Mouse (Mus musculus): ENCODE data around the gene Zfp14. TPM values are rescaled to one million over a fixed set of nuclear protein-coding genes. Genes with fewer than 3 reads are reported as not detected.

Gene Zfp14
- 10.9 and 13.6 TPM in 2 replicates for polyA plus RNA-seq (2014; fragmentation: Nextera tagmentation; extraction: Ambion mirVana)

- ATAC-seq (ENCODE audit: low FRiP score) (peak; percentile 99), DNase-seq (ENCODE audit: low spot score) (peak; percentile 96)
- H3K4me3 ChIP-seq (replicated peaks; ENCODE audit: low read length), result peak within 1 kb of the TSS; percentile 51
- H3K9ac ChIP-seq, result peak within 1 kb of the TSS; percentile 74
- H3K4me1 ChIP-seq (replicated peaks; ENCODE audit: control insufficient read depth, insufficient read depth, low read length), result peaks cover 10% of the 10 kb centered on the region; the same call in 1 of the 2 replicates
- peaks cover 17% of the 10 kb centered on the region for H3K36me3 ChIP-seq (replicated peaks; ENCODE audit: control insufficient read depth, insufficient read depth)
- peak within 1 kb of the TSS; percentile 57 for H3K4me2 ChIP-seq (replicated peaks)
- H3K27ac ChIP-seq, result peak within 1 kb of the TSS; percentile 83
- no peaks in the 10 kb centered on the region for H3K9me3 ChIP-seq (ENCODE audit: control insufficient read depth, low read length)
- WGBS, result under 1% methylated on average over 39 of the region's 40 CpGs
- no peaks in the 10 kb centered on the region for H3K27me3 ChIP-seq (ENCODE audit: control insufficient read depth, insufficient read depth, low read length)
Observed at GRCm38 (mm10) chr7:30050882-30051548, at the start of gene Zfp14. Gene Zfp14 (minus strand): TSS chr7:30051380.

GRCm38 (mm10) chr7:30099297-30099696 is 48.1 kb upstream of the Zfp14 start:
- no peak for DNase-seq (ENCODE audit: low spot score)
- H3K9me3 ChIP-seq (ENCODE audit: control insufficient read depth, low read length), result peaks cover 19% of the 10 kb centered on the region
- H3K4me2 ChIP-seq (replicated peaks), result no peak overlapping the region
- H3K9ac ChIP-seq, result no peak overlapping the region
- 95% methylated on average over 13 of the region's 13 CpGs for WGBS
- H3K27ac ChIP-seq, result no peak overlapping the region
- H3K4me3 ChIP-seq (replicated peaks; ENCODE audit: low read length), result no peak overlapping the region
- H3K27me3 ChIP-seq (ENCODE audit: control insufficient read depth, insufficient read depth, low read length), result no peaks in the 10 kb centered on the region
- peaks cover 19% of the 10 kb centered on the region for H3K4me1 ChIP-seq (replicated peaks; ENCODE audit: control insufficient read depth, insufficient read depth, low read length)
- peaks cover 44% of the 10 kb centered on the region for H3K36me3 ChIP-seq (replicated peaks; ENCODE audit: control insufficient read depth, insufficient read depth)
- ATAC-seq (ENCODE audit: low FRiP score), result no peak

GRCm38 (mm10) chr7:30095551-30096125 is 44.5 kb upstream of the Zfp14 start:
- Histone ChIP-seq H3K4me1 (replicated peaks; ENCODE audit: control insufficient read depth, insufficient read depth, low read length) (peaks cover 23% of the 10 kb centered on the region), H3K9me3 (ENCODE audit: control insufficient read depth, low read length) (no peaks in the 10 kb centered on the region), H3K4me3 (replicated peaks; ENCODE audit: low read length) (peak overlapping the region; percentile 63), H3K4me2 (replicated peaks) (peak overlapping the region; percentile 88), H3K27ac (peak overlapping the region; percentile 98), H3K36me3 (replicated peaks; ENCODE audit: control insufficient read depth, insufficient read depth) (peaks cover 14% of the 10 kb centered on the region), H3K9ac (peak overlapping the region; percentile 82), H3K27me3 (ENCODE audit: control insufficient read depth, insufficient read depth, low read length) (no peaks in the 10 kb centered on the region)
- 4% methylated on average over 5 of the region's 5 CpGs for WGBS
- DNase-seq (ENCODE audit: low spot score) (peak; percentile 31), ATAC-seq (ENCODE audit: low FRiP score) (no peak)

GRCm38 (mm10) chr7:30094646-30095429 is 43.7 kb upstream of the Zfp14 start, which contains the start of gene Zfp260:
Gene Zfp260 (plus strand): TSS chr7:30094777.
- no peaks in the 10 kb centered on the region for H3K9me3 ChIP-seq (ENCODE audit: control insufficient read depth, low read length)
- peak within 1 kb of the TSS; percentile 63 for H3K4me3 ChIP-seq (replicated peaks; ENCODE audit: low read length)
- DNase-seq (ENCODE audit: low spot score) (peak; percentile 94), ATAC-seq (ENCODE audit: low FRiP score) (peak; percentile 81)
- peak within 1 kb of the TSS; percentile 88 for H3K4me2 ChIP-seq (replicated peaks)
- no peaks in the 10 kb centered on the region for H3K27me3 ChIP-seq (ENCODE audit: control insufficient read depth, insufficient read depth, low read length)
- under 1% methylated on average over 26 of the region's 26 CpGs for WGBS
- peak within 1 kb of the TSS; percentile 98 for H3K27ac ChIP-seq
- peaks cover 23% of the 10 kb centered on the region for H3K4me1 ChIP-seq (replicated peaks; ENCODE audit: control insufficient read depth, insufficient read depth, low read length)
- peaks cover 6% of the 10 kb centered on the region for H3K36me3 ChIP-seq (replicated peaks; ENCODE audit: control insufficient read depth, insufficient read depth)
- peak within 1 kb of the TSS; percentile 82 for H3K9ac ChIP-seq

- Histone ChIP-seq H3K36me3 (replicated peaks; ENCODE audit: control insufficient read depth, insufficient read depth) (no peaks in the 10 kb centered on the region), H3K4me3 (replicated peaks; ENCODE audit: low read length) (peak overlapping the region; percentile 63), H3K4me1 (replicated peaks; ENCODE audit: control insufficient read depth, insufficient read depth, low read length) (peaks cover 29% of the 10 kb centered on the region), H3K9ac (0 out of 2 replicates have a peak overlapping the region, but pooled peaks have one; percentile 26), H3K27ac (0 out of 2 replicates have a peak overlapping the region, but pooled peaks have one; percentile 98), H3K4me2 (replicated peaks) (peak overlapping the region; percentile 88), H3K9me3 (ENCODE audit: control insufficient read depth, low read length) (no peaks in the 10 kb centered on the region), H3K27me3 (ENCODE audit: control insufficient read depth, insufficient read depth, low read length) (no peaks in the 10 kb centered on the region)
- 75% methylated on average over 6 of the region's 6 CpGs for WGBS
- ATAC-seq (ENCODE audit: low FRiP score) (no peak), DNase-seq (ENCODE audit: low spot score) (no peak)
Observed at GRCm38 (mm10) chr7:30093918-30094415, 42.8 kb upstream of the Zfp14 start.

GRCm38 (mm10) chr7:30092666-30093065 is 41.5 kb upstream of the Zfp14 start:
- H3K27ac ChIP-seq, result no peak overlapping the region
- H3K9ac ChIP-seq, result no peak overlapping the region
- DNase-seq (ENCODE audit: low spot score) (no peak), ATAC-seq (ENCODE audit: low FRiP score) (no peak)
- peaks cover 38% of the 10 kb centered on the region for H3K4me1 ChIP-seq (replicated peaks; ENCODE audit: control insufficient read depth, insufficient read depth, low read length)
- no peak overlapping the region for H3K4me2 ChIP-seq (replicated peaks)
- no peaks in the 10 kb centered on the region for H3K36me3 ChIP-seq (replicated peaks; ENCODE audit: control insufficient read depth, insufficient read depth)
- WGBS, result 79% methylated on average over 9 of the region's 9 CpGs
- no peaks in the 10 kb centered on the region for H3K9me3 ChIP-seq (ENCODE audit: control insufficient read depth, low read length)
- no peak overlapping the region for H3K4me3 ChIP-seq (replicated peaks; ENCODE audit: low read length)
- no peaks in the 10 kb centered on the region for H3K27me3 ChIP-seq (ENCODE audit: control insufficient read depth, insufficient read depth, low read length)

- DNase-seq (ENCODE audit: low spot score) (peak; percentile 65), ATAC-seq (ENCODE audit: low FRiP score) (no peak)
- WGBS, result 7% methylated on average over 9 of the region's 9 CpGs
Observed at GRCm38 (mm10) chr7:30090970-30091585, 39.9 kb upstream of the Zfp14 start.

GRCm38 (mm10) chr7:30090092-30090969 is 39.2 kb upstream of the Zfp14 start, which contains the start of the genes Gm26920 and Zfp566:
Gene Gm26920 (minus strand): TSS chr7:30090410.
Gene Zfp566 (minus strand): TSS chr7:30090527.
- no peaks in the 10 kb centered on the region for H3K9me3 ChIP-seq (ENCODE audit: control insufficient read depth, low read length)
- ATAC-seq (ENCODE audit: low FRiP score), result peak; percentile 93
- peak; percentile 99 for DNase-seq (ENCODE audit: low spot score)
- peaks cover 16% of the 10 kb centered on the region for H3K36me3 ChIP-seq (replicated peaks; ENCODE audit: control insufficient read depth, insufficient read depth)
- no peaks in the 10 kb centered on the region for H3K27me3 ChIP-seq (ENCODE audit: control insufficient read depth, insufficient read depth, low read length)
- H3K4me1 ChIP-seq (replicated peaks; ENCODE audit: control insufficient read depth, insufficient read depth, low read length), result peaks cover 25% of the 10 kb centered on the region
- H3K27ac ChIP-seq, result peak within 1 kb of the TSS; percentile 80
- H3K9ac ChIP-seq, result peak within 1 kb of the TSS; percentile 67
- H3K4me2 ChIP-seq (replicated peaks), result peak within 1 kb of the TSS; percentile 67
- under 1% methylated on average over 40 of the region's 40 CpGs for WGBS
- H3K4me3 ChIP-seq (replicated peaks; ENCODE audit: low read length), result peak within 1 kb of the TSS; percentile 58

More at GRCm38 (mm10) chr7:30090970-30091585, 39.9 kb upstream of the Zfp14 start:
- Histone ChIP-seq H3K9ac (peak overlapping the region; percentile 67), H3K27ac (peak overlapping the region; percentile 80), H3K4me3 (replicated peaks; ENCODE audit: low read length) (peak overlapping the region; percentile 58), H3K27me3 (ENCODE audit: control insufficient read depth, insufficient read depth, low read length) (no peaks in the 10 kb centered on the region), H3K4me2 (replicated peaks) (peak overlapping the region; percentile 67), H3K4me1 (replicated peaks; ENCODE audit: control insufficient read depth, insufficient read depth, low read length) (peaks cover 29% of the 10 kb centered on the region), H3K9me3 (ENCODE audit: control insufficient read depth, low read length) (no peaks in the 10 kb centered on the region), H3K36me3 (replicated peaks; ENCODE audit: control insufficient read depth, insufficient read depth) (peaks cover 9% of the 10 kb centered on the region)

Data from hindbrain, embryonic 14.5 days (tissue).